Mouse (Mus musculus): ENCODE results near the gene Olfr1023. TPM values are rescaled to one million over a fixed set of nuclear protein-coding genes. Genes with fewer than 3 reads are reported as not detected.

The Olfr1023 gene
- total RNA-seq (2022) = not detected

- no peak for DNase-seq (ENCODE audit: low spot score in 2 of 2)
Measured at GRCm38 (mm10) chr2:85885340-85885739, at the start of gene Olfr1023. Gene Olfr1023, plus strand, starts transcription at chr2:85885640.

DNA sequence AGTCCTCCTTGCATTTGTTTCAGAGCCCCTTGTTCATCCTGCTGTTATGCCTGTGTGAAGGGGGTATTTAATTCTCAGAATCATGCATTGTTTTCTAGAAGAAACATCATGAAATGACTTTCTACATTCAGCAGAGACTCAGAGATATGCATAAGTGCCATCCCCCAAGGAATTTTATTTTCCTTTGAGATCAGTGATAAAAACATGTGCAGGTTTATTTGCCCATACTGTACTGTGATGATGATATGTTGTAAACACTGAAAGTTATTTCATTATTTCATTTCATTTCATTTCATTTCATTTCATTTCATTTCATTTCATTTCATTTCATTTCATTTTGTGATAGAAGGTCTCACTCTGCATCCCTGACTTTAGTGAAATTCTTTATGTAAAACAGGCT, 40.1 kb upstream of the Olfr1023 start, which contains the start of gene Olfr1019:
Olfr1019 (minus strand) TSS at position 101 of the 400 bp plus-strand sequence.
- DNase-seq (ENCODE audit: low spot score in 2 of 2) = no peak

GRCm38 (mm10) chr2:85846730-85847129, 38.7 kb upstream of the Olfr1023 start, which contains the start of gene Olfr1020:
Gene Olfr1020, plus strand, starts transcription at chr2:85847030.
- no peak for DNase-seq (ENCODE audit: low spot score in 2 of 2)

DNA sequence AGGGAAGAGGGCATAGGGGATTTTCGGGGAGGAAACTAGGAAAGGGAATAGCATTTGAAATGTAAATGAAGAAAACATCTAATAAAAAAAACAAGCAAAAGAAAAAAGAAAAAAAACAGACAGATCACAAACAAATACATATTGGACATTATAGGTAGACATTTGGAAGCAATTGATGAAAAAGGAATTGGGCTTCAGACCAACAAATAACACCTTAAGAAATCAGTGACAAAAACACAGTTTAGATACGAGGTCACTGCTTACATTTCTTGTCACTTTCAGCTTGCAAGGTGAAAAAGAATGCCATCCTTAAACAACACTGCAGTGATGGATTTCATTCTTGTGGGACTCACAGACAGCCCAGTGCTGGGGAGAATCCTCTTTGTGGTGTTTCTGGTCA, 17.1 kb upstream of the Olfr1023 start, which contains the start of gene Olfr1022:
Olfr1022 (plus strand) TSS at position 301 of the 400 bp plus-strand sequence.
- no peak for DNase-seq (ENCODE audit: low spot score in 2 of 2)

GRCm38 (mm10) chr2:85904952-85905351, 19.5 kb downstream of the Olfr1023 start, which contains the start of gene Olfr1024:
Gene Olfr1024, minus strand, starts transcription at chr2:85905052.
- DNase-seq (ENCODE audit: low spot score in 2 of 2) = no peak

GRCm38 (mm10) chr2:85913197-85913596, 27.8 kb downstream of the Olfr1023 start:
- DNase-seq (ENCODE audit: low spot score in 2 of 2) = no peak

DNA sequence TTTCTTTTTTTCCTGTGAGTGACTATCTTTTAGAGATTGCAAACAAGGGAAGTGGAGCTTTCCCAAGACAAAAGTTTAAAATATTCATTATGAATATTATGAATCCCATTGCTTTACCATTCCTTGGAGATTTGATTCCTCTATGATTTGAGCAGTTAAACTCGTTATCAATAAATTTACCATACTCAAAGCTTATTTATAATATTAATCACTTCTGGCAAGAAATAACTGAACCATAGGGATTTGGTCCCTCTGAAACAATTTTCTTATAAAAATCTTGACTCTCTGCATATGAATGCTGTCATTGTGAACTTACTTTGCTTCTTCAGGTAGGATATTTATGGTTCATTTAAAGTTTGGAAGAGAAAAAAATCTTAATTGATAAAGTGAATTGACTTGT, 29.5 kb downstream of the Olfr1023 start, which contains the start of gene Olfr1025-ps1:
Olfr1025-ps1 (plus strand) TSS at position 301 of the 400 bp plus-strand sequence.
- no peak for DNase-seq (ENCODE audit: low spot score in 2 of 2)

DNA sequence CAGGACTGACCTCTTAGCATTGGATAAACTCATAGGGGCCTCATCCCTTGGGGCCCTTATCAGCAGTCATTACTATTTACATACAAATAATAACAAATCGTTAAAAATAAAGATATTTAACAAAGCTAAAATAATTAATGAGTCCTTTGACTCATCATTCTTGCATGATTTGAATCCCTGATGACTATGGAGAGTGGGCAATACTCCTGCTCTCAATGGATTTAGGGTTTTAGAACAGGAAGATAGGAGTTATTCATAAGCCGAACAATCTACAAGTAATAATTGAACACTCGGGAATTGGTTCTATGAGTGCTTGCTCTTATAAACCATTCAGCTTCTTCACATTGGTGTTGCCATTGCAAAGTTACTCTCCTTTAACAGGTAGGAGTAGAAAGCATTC, 35.8 kb downstream of the Olfr1023 start, which contains the start of gene Olfr1026:
Olfr1026 (plus strand) TSS at position 301 of the 400 bp plus-strand sequence.
- DNase-seq (ENCODE audit: low spot score in 2 of 2) = no peak

Other genes starting within 250 kb of the Olfr1023 start
- gene Olfr1002, start 234.9 kb upstream of the Olfr1023 start, total RNA-seq (2022) = not detected
- gene Olfr154, start 221.2 kb upstream of the Olfr1023 start, total RNA-seq (2022) = not detected
- not detected for gene Olfr1006, start 206.9 kb upstream of the Olfr1023 start, total RNA-seq (2022)
- not detected for gene Olfr1008, start 196.2 kb upstream of the Olfr1023 start, total RNA-seq (2022)
- not detected for gene Olfr1009, start 170.2 kb upstream of the Olfr1023 start, total RNA-seq (2022)
- gene Olfr1012, start 122.9 kb upstream of the Olfr1023 start, total RNA-seq (2022) = not detected
- gene Olfr1013, start 118.5 kb upstream of the Olfr1023 start, total RNA-seq (2022) = not detected
- gene Olfr1014, start 112.9 kb upstream of the Olfr1023 start, total RNA-seq (2022) = not detected
- not detected for gene Olfr1015, start 103.6 kb upstream of the Olfr1023 start, total RNA-seq (2022)
- not detected for gene Olfr1016, start 83.1 kb upstream of the Olfr1023 start, total RNA-seq (2022)
- not detected for gene Olfr1018, start 67.2 kb upstream of the Olfr1023 start, total RNA-seq (2022)
- not detected for gene Olfr1019, start 40.2 kb upstream of the Olfr1023 start, total RNA-seq (2022)
- gene Olfr1020, start 38.6 kb upstream of the Olfr1023 start, total RNA-seq (2022) = not detected
- not detected for gene Olfr1022, start 17.0 kb upstream of the Olfr1023 start, total RNA-seq (2022)
- not detected for gene Olfr1024, start 19.4 kb downstream of the Olfr1023 start, total RNA-seq (2022)
- not detected for gene Olfr1025-ps1, start 29.6 kb downstream of the Olfr1023 start, total RNA-seq (2022)
- not detected for gene Olfr1026, start 35.9 kb downstream of the Olfr1023 start, total RNA-seq (2022)
- gene Olfr1028, start 64.8 kb downstream of the Olfr1023 start, total RNA-seq (2022) = not detected
- gene Olfr1029, start 88.3 kb downstream of the Olfr1023 start, total RNA-seq (2022) = not detected
- not detected for gene Olfr1030, start 93.6 kb downstream of the Olfr1023 start, total RNA-seq (2022)
- not detected for gene Olfr1031, start 104.7 kb downstream of the Olfr1023 start, total RNA-seq (2022)
- gene Olfr1032, start 119.9 kb downstream of the Olfr1023 start, total RNA-seq (2022) = not detected
- under 1 TPM in 1 of 4 experiments, not detected in 3; 0.54 TPM for gene Olfr1033, start 135.0 kb downstream of the Olfr1023 start, total RNA-seq (2022)
- not detected for gene Olfr1034, start 160.2 kb downstream of the Olfr1023 start, total RNA-seq (2022)
- gene Olfr1036, start 188.4 kb downstream of the Olfr1023 start, total RNA-seq (2022) = not detected
- gene Olfr1037, start 201.7 kb downstream of the Olfr1023 start, total RNA-seq (2022) = not detected

Data from gastrocnemius, adult 8-10 months (tissue).